Mouse (Mus musculus) retina, adult 2 months (tissue): Measurements from ENCODE around the gene Zfp988.
"Not testable (repeated sequence)": the region's sequence is repeated elsewhere in the genome, so short reads cannot be mapped to it uniquely, and the experiment has no call there.

Source experiments
- DNase-seq: peaks from one replicate; pipeline ENCODE4 v3.0.0-alpha.2; 2012; ENCODE audit warnings: low read depth, low spot score

Gene Zfp988

DNA sequence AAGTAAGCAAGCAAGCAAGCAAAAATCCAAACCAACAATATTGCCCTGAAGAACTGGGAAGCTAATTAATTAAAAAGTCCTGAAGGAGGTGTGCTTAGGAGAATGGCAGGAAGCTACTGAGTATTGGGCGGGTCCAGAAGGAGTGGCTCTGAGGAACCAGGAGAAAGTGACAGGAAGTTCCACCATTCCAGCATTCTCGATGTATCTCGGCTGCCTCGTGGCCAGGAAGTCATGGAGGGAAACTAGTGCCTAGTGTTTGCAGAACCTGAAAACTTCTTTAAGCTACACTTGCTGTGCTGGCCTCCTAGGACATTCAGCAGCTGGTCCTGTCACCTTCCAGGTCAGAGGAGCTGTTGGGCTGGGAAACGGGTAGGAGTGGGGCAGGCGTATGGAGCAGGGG, at the start of gene Zfp988:
Zfp988 (plus strand) TSS at position 239 of the 400 bp plus-strand sequence.
- not testable (repeated sequence) for DNase-seq

DNA sequence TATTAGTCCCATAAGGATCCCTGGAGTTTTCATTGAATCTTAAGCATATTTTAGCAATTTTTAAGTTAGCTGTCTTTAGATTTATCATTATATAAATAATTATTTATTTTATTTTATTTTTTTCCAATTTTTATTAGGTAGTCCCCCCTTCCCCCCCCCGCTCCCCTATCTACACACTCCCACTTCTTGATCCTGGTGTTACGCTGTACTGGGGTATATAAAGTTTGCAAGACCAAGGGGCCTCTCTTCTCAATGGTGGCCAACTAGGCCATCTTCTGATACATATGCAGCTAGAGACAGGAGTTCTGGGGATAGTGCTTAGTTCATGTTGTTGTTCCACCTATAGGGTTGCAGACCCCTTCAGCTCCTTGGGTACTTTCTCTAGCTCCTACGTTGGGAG, 42.8 kb upstream of the Zfp988 start:
- DNase-seq, result not testable (repeated sequence)

DNA sequence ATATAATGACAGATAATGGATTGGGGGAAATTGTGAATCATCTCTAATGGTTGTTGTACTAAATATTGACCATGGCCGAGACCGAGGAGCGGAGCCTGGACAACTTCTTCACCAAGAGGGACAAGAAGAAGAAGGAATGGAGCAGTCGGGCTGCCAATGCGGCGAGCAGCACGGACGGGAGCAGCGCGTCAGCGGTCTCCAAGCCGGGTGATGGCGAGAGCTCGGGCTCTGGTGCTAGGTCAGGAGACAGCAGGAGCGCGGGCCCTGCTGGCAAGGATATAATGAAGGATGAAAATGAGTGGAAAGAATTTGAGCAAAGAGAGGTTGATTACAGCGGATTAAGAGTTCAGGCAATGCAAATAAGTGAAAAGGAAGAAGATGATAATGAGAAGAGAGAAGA, 38.2 kb upstream of the Zfp988 start:
- not testable (repeated sequence) for DNase-seq

DNA sequence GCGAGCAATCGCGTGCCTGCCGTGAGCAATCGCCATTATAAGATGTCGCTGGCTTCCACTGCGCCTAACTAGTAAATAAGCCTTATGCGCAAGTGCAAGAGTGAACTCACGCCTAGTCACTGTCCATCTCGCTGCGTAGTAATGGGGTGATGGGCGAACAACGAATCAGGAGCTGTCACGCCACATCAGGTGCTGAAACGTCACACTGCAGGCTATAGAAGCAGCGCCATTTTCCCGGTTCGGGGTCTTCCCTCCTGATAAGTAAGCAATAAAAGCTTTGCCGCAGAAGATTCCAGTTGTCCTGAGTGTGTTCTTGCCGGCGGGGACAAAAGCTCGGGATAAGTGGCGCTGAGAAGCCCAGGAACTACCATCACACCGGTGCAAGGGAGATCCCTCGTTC, 36.7 kb upstream of the Zfp988 start:
- not testable (repeated sequence) for DNase-seq

DNA sequence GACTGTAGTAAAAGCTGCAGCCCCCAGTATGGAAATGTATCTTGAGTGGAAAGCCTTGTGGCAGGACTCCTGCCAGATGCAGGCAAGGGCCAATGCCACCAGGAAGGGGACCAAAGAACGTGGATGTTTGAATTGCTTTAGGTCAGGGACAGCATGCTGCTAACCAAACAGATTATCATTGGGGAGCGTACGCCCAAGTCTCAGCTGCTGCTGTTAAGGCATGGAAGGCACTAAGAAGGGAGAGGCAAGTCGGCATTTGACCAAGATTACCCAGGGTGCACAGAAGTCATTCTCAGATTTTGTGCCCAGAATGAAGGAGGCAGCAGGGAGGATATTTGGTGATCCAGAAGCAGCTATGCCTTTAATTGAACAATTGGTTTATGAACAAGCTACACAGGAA, 35.4 kb upstream of the Zfp988 start:
- DNase-seq, result not testable (repeated sequence)

DNA sequence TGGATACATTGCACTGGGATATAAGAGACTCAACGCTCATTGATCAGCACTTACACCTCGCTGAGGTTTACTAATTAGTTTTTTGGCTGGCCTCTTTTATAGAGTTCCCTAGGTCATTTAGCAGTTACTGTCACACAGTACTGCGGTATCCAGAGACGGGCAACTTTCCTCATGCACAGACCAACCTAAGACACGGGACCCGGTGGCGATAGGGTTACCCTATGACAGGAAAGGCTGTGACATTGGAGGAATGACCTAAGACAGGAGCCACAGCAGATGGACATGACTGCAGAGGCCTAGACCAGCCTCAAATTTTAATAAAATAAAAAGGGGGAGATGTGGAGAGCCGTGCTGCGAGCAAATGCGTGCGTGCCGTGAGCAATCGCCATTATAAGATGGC, 33.9 kb upstream of the Zfp988 start:
- not testable (repeated sequence) for DNase-seq

DNA sequence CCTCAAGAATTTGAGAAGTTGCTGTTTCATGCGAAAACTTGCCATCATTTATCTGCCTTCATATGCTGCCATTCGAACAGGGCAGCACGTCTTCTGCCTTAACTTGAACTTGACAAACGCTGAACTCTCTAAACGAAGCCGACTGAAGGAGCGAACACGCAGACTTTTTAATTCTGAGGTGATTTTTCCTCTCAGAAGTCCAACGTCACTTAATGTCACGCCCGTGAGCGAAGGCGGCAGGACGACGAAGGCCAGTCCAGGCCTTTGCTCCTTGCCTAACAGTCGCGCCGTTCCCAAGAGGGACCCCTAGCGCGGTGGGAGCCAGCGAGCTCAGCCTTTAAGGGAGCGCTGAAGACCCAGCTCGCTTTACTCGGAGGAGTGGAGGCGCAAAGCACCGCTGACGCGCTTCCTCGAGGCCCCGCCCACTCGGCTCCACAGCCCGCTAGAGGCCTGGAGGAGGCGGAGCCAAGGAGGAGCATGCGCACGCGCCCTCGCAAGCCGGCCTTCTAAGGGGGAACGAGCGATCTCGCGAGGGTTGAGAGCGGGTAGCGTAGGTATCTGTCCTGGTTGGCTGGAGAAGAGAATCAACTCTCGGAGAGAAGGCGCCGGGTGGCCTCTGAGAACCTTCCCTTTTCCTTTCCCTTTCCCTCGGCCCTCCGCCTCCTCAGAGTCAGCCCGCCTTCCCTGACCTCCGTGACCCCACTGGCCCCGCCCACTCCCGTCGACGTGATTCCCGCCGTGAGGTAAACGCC, 30.3 kb upstream of the Zfp988 start:
- not testable (repeated sequence) for DNase-seq

DNA sequence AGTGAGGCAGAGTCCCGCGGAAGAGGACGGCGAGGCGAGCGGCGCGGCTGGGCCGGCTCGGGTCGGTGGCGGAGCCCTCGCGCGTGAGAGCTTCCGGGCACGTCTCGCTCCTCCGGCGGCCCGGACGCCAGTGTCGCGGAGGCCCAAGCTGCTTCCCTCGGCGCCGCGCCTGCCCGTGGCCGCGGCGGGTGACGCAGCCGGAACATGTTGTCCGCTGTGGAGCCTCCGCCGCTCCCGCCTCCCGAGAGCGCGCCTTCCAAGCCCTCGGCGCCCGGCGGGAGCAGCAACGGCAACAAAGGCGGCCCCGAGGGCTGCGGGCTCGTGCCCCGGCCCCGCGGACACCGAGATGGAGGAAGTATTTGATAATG, 29.7 kb upstream of the Zfp988 start:
- DNase-seq, result not testable (repeated sequence)

DNA sequence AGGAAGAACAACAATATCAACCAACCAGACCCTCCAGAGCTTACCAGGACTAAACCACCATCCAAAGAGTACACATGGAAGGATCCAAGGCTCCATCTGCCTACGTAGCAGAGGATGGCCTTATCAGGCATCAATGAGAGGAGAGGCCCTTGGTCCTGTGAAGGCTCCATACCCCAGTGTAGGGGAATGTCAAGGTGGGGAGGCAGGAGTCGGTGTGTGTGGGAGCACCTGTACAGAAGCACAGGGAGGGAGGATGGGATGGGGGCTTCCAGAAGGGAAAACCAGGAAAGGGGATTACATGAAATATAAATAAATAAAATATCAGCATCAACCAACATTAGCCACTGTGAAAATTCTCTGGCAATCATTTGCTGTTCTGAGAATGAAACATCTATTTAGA, 25.1 kb upstream of the Zfp988 start:
- DNase-seq, result not testable (repeated sequence)

DNA sequence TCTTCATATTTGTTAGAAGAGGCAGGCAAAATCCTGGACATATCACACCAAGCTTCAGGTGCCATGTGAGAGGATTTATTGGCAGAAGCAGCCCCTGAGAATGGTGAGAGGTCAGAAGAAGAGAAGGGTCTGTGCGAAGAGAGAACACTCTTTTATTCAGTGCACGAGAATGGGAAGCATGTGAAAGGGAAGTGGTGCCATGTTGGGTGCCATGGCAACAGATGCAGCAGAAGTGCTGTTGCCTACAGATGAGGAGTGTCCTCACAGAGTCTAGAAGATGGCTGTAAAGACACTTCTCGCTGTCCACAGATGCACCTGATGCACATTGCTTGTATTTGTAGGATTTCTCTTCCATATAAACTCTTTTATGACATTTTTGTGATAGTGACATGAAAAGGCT, 6.9 kb upstream of the Zfp988 start:
- DNase-seq, result not testable (repeated sequence)

DNA sequence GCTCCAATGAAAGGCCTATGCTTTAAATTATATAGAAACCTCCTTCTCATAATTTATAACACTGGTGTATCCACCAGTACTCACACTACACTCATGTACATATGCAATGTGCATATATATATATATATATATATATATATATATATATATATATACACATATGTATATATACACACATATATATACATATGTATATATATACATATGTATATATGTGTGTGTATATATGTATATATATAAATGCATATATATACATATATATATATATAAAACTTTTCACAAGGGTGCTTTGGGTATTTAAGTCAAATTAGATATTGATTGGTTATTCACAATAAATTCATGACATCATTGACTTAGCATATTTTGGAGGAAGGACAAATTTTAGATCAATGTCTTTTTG, 3.1 kb upstream of the Zfp988 start:
- not testable (repeated sequence) for DNase-seq

DNA sequence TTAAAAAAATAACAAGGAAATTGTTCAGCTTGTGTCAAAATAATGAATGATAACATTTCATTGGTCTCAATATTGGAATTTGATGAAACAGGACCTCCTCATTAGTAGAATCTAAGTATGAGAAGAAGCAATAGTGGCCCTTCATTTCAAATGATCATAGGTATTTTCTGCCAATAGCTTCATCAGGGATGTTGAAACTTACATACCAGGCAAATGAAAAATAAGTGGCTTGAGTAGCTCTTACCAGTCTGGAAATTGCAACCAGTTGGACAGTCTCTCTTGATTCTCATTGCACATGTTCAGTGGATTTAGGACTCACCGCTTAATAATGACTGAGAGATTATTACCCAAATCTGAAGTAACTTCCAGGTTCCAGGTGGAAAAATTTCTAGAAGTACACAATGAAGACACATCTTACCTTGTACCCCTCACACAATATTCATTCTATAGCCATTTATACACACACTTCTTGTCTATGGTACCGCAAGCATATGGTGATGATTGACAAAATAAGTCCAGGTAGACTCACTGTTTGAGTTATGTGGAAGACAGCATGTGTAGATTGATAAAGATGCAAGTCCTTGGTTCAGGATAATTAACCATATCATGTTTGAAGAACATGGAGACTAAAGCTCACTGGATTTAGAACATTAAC, 29.7 kb downstream of the Zfp988 start:
- DNase-seq, result not testable (repeated sequence)

DNA sequence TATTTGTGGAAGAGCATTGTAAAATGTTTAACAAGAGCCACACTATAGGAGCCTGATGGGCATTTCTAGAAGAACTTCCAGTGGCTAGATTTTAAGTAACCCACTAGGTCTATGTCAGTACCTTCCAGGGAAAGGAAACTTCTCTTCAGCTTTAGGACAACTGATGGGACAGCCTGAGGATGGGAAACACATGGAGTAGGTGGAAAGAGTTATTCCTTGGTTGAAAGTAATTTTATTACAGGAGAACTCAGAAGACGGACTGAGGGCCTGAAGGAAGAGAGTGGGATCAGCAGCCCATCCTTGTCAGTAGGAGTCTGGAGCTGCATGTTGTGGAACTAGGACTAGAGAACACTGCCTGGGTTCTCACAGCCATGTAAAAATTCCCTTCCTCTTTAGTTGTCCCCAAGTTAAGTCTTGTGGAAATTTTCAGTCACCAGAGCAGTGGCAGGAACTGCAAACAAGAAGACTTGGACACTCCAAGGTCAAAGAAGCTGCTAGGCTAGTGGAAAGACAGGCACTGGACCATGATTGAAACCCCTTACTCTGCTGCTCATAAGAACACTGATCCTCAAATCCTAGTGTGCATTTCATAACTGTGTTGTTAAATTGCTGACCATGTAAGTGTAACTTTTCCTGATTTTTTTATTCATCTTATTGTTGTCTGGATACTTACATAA, 30.4 kb downstream of the Zfp988 start:
- not testable (repeated sequence) for DNase-seq

DNA sequence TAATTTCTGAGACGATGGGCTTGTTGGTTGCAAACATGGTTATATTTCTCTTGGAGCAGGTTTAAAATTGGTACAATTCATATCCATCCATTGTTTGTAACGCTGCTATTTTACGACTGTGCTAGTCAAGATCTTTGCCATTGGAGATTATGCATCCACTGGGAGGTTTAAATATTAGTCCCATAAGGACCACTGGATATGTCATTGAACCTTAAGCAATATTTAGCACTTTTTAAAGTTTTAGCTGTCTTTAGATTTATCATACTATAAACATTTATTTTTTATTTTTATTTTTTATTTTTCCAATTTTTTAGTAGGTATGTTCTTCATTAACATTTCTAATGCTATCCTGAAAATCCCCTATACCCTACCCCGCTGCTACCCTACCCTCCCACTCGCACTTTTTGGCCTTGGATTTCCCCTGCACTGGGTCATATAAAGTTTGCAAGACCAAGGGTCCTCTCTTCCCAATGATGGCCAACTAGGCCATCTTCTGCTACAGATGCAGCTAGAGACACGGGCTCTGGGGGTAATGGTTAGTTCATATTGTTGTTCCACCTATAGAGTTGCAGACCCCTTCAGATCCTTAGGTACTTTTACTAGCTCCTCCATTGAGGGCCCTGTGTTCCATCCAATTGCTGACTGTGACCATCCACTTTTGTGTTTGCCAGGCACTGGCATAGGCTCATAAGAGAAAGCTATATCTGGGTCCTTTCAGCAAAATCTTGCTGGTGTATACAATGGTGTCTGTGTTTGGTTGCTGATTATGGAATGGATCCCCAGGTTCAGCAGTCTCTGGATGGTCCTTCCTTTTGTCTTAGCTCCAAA, 31.1 kb downstream of the Zfp988 start:
- not testable (repeated sequence) for DNase-seq

DNA sequence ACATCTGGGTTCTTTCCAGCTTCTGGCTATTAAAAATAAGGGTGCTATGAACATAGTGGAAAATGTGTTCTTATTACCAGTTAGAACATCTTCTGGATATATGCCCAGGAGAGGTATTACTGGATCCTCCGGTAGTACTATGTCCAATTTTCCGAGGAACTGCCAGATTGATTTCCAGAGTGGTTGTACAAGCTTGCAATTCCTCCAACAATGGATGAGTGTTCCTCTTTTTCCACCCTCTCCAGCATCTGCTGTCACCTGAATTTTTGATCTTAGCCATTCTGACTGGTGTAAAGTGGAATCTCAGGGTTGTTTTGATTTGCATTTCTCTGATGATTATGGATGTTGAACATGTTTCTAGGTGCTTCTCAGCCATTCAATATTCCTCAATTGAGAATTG, 32.0 kb downstream of the Zfp988 start:
- not testable (repeated sequence) for DNase-seq

DNA sequence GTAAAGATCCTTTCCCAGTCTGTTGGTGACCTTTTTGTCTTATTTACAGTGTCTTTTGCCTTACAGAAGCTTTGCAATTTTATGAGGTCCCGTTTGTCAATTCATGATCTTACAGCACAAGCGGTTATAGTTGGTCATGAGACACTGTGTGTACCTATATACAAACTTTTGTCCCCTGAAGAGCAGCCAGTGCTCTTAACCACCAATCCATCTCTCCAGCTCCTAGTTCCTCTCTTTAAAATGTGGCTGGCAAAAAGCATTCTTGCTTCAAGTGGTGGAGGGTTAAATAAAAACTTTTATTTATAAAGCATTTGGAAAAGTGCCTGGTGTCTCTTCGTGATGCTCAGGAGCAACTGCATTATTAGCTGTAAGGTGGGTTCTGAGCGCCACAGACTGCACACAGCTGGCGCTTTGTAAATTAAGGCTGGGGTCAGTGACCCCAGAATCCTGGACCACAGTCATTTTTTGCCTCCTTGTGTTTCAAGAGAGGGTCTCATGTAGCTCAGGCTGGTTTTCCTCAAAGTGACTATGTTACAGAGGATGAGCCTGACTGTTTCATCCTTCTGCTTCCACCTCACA, 32.6 kb downstream of the Zfp988 start:
- DNase-seq, result no peak

DNA sequence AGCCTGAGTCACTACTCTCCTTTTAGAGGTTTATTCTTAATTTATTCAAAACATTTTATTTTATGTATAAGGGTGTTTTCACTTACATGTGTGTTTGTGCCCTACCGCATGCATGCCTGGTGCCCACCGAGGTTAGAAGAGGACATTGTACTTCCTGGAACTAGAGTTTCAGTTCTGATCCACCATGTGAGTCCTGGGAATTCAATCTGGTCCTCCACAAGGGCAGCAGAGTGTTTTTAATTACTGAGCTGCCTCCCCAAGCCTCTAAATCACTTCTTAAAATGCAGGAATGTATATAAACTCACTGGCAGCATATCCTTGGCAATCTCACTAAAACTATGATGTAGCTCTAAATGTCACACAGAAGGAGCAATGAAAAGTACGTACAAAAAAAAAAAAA, 33.2 kb downstream of the Zfp988 start:
- not testable (repeated sequence) for DNase-seq

DNA sequence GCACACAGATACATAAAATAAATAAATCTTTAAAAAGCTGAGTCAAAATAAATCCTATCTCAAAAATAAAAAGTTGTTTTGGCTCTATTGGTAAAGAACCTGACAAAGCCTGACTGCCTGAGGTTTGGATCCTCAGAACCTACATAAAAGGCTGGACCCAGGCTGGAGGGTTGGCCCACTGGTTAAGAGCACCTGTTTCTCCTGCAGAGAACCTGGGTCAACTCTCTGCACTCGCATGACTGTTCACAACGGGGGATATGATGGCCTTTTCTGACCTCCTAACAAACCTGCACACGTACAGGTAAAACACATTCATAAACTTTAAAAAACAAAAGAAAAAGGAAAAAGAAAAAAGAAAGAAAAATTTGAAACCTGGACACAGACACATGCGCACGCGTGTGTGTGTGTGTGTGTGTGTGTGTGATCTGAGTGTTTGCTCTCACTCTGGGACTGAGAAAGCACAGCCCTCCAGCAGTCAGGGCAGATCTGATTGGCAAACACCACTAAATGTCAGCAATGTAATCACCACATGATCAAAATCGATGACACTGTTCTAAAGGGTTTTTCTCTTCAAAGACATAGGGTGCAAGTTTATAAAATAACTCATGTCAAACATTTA, 34.2 kb downstream of the Zfp988 start:
- not testable (repeated sequence) for DNase-seq

DNA sequence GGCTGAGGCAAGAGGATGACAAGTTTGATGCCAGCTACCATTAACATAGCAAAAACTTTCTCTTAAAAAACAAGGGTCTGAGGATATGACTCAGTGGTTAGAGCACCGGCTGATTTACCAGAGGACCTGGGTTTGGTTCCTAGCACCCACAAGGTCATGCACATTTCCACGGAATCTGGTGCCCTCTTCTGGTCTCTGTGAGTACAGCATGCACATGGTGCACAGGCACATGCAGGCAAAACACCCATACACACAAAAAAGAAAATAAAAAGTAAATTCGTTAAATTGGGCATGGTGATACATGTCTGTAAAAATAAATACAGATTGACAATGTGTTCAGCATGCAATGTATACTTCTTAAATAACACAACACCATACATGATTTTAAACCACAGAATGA, 34.8 kb downstream of the Zfp988 start:
- not testable (repeated sequence) for DNase-seq

DNA sequence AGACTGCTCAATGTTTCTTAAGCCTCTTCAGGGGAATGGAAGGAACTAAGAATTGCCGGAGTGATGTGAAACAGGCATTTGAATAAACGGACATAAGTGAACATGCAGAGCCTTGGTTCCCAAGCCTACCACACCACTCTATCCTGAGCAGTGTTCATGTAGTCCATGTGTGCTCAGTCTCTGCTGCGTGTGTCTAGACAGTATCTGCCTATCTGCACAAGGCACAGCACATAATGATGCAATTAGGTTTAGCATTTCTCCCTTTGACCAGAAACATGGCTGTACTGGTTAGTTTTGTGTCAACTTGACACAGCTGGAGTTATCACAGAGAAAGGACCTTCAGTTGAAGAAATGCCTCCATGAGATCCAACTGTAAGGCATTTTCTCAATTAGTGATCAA, 35.4 kb downstream of the Zfp988 start:
- DNase-seq, result not testable (repeated sequence)
